Mouse (Mus musculus) 3134 (cell line): ENCODE measurements around the gene Sphk2.

Experiments used
- DNase-seq: peaks from one replicate; pipeline ENCODE4 v3.0.0-alpha.2; 2011; ENCODE audit warnings: low spot score; ENCODE audit not compliant: insufficient read length; ENCODE audit errors: extremely low read depth

Gene Sphk2

GRCm38 (mm10) chr7:45712022-45712757 is 5.6 kb downstream of the Sphk2 start:
- no peak for DNase-seq

GRCm38 (mm10) chr7:45711316-45712021 is 6.3 kb downstream of the Sphk2 start:
- DNase-seq: no peak

GRCm38 (mm10) chr7:45710477-45711191 is 7.2 kb downstream of the Sphk2 start:
- DNase-seq: no peak

GRCm38 (mm10) chr7:45709677-45710355 is 8.0 kb downstream of the Sphk2 start:
- no peak for DNase-seq

- DNase-seq: no peak
These were observed 8.8 kb downstream of the Sphk2 start for GRCm38 (mm10) chr7:45709036-45709435.

GRCm38 (mm10) chr7:45708221-45708761 is 9.5 kb downstream of the Sphk2 start:
- DNase-seq: no peak

- peak; percentile 95 for DNase-seq
These were observed 10.3 kb downstream of the Sphk2 start for GRCm38 (mm10) chr7:45707375-45707967.

- peak; percentile 84 for DNase-seq
These were observed 11.0 kb downstream of the Sphk2 start for GRCm38 (mm10) chr7:45706721-45707241.

- peak; percentile 64 for DNase-seq
These were observed 11.9 kb downstream of the Sphk2 start for GRCm38 (mm10) chr7:45705873-45706281.

- DNase-seq: no peak
These were observed 12.3 kb downstream of the Sphk2 start for GRCm38 (mm10) chr7:45705443-45705864.

GRCm38 (mm10) chr7:45704730-45705442 is 12.9 kb downstream of the Sphk2 start, which contains the start of gene Dbp:
Dbp (plus strand) TSS chr7:45705088.
- peak; percentile 97 for DNase-seq

GRCm38 (mm10) chr7:45704046-45704559 is 13.7 kb downstream of the Sphk2 start:
- DNase-seq: peak; percentile 70

- no peak for DNase-seq
These were observed 14.2 kb downstream of the Sphk2 start for GRCm38 (mm10) chr7:45703521-45704033.

- no peak for DNase-seq
These were observed 14.8 kb downstream of the Sphk2 start for GRCm38 (mm10) chr7:45702809-45703520.

GRCm38 (mm10) chr7:45702316-45702715 is 15.5 kb downstream of the Sphk2 start:
- no peak for DNase-seq

GRCm38 (mm10) chr7:45701607-45702006 is 16.2 kb downstream of the Sphk2 start:
- DNase-seq: no peak

GRCm38 (mm10) chr7:45701072-45701471 is 16.7 kb downstream of the Sphk2 start:
- peak; percentile 71 for DNase-seq
